8 mouse cellular contexts compared by ENCODE assay signal in the genomic region with DNA sequence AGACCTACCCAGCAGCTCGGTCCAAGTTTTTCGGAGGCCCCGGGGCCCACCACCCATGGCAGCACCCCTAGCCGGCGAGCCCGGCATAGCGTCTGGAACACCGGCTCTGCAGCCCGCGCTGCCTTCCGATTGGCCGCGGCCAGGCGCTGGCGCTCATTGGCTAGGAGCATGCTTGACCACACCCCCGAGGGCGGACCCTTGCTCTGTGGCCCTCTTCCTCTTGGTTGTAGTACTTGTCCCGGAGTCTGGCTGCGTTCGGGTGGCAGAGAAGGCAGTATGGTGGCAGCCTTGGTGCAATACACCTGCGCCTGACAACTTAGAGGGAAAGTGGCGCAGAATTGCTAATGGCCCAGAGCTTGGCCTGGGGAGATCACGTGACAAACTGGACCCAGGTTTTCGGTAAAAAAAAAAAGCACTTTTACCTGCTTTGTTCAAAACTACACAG. TPM values are rescaled to one million over a fixed set of nuclear protein-coding genes. Genes with fewer than 3 reads are reported as not detected.
A peak's percentile ranks its signal among the peaks of the same experiment; 100 is the strongest.
DNase-seq lines count a peak whose midpoint lies in the region; ATAC-seq and TF ChIP-seq lines count a peak whose summit lies in the region.

A gene (minus strand): TSS at position 110 of the 445 bp plus-strand sequence.

- H3K27me3 ChIP-seq in embryonic facial prominence, embryonic 14.5 days (replicated peaks; ENCODE audit: control insufficient read depth, insufficient read depth, low read length), result no peaks in the 10 kb centered on the region
- no peaks in the 10 kb centered on the region for H3K27me3 ChIP-seq in heart, adult 2 months (ENCODE audit: control insufficient read depth, insufficient read depth, low read length)
- H3K27me3 ChIP-seq in limb, embryonic 13.5 days, result no peaks in the 10 kb centered on the region
- H3K27me3 ChIP-seq in midbrain, embryonic 16.5 days (ENCODE audit: control insufficient read depth, insufficient read depth, low read depth, low read length), result no peaks in the 10 kb centered on the region

- no peak within 1 kb of the TSS for H3K27ac ChIP-seq in embryonic facial prominence, embryonic 14.5 days (replicated peaks; ENCODE audit: low read depth, low read length)
- H3K27ac ChIP-seq in heart, adult 2 months, result no peak within 1 kb of the TSS; the same call in 1 of the 2 replicates
- H3K27ac ChIP-seq in limb, embryonic 13.5 days, result no peak within 1 kb of the TSS
- no peak within 1 kb of the TSS for H3K27ac ChIP-seq in midbrain, embryonic 16.5 days (ENCODE audit: low read length)

- H3K4me3 ChIP-seq in embryonic facial prominence, embryonic 14.5 days (ENCODE audit: low read depth, low read length), result peak within 1 kb of the TSS; percentile 50
- peak within 1 kb of the TSS; percentile 58 for H3K4me3 ChIP-seq in heart, adult 2 months
- peak within 1 kb of the TSS; percentile 62 for H3K4me3 ChIP-seq in limb, embryonic 13.5 days
- peak within 1 kb of the TSS; percentile 51 for H3K4me3 ChIP-seq in midbrain, embryonic 16.5 days (ENCODE audit: low read depth, low read length)

- H3K9ac ChIP-seq in embryonic facial prominence, embryonic 14.5 days (ENCODE audit: low read depth, low read length), result peak within 1 kb of the TSS; percentile 72
- peak within 1 kb of the TSS; percentile 43; the same call in 1 of the 2 replicates for H3K9ac ChIP-seq in heart, adult 2 months (ENCODE audit: low read depth, low read length)
- H3K9ac ChIP-seq in limb, embryonic 13.5 days, result peak within 1 kb of the TSS; percentile 80
- peak within 1 kb of the TSS; percentile 52 for H3K9ac ChIP-seq in midbrain, embryonic 16.5 days (ENCODE audit: low read depth, low read length)

- no peaks in the 10 kb centered on the region for H3K79me2 ChIP-seq in heart, adult 2 months (replicated peaks; ENCODE audit: control insufficient read depth, insufficient read depth, low read length)

- H3K4me2 ChIP-seq in embryonic facial prominence, embryonic 14.5 days (ENCODE audit: low read depth, low read length), result peak within 1 kb of the TSS; percentile 85
- peak within 1 kb of the TSS; percentile 85 for H3K4me2 ChIP-seq in limb, embryonic 13.5 days (replicated peaks)
- peak within 1 kb of the TSS; percentile 79 for H3K4me2 ChIP-seq in midbrain, embryonic 16.5 days (ENCODE audit: low read length)

- TF ChIP-seq POLR2A in heart, adult 2 months (IDR thresholded peaks at IDR 0.05; ENCODE audit: insufficient read depth, low read depth, low read length), result peak; percentile 81

- H3K36me3 ChIP-seq in embryonic facial prominence, embryonic 14.5 days (ENCODE audit: control insufficient read depth, insufficient read depth, low read length), result no peaks in the 10 kb centered on the region
- H3K36me3 ChIP-seq in heart, adult 2 months (ENCODE audit: control insufficient read depth, insufficient read depth, low read length), result no peaks in the 10 kb centered on the region
- no peaks in the 10 kb centered on the region for H3K36me3 ChIP-seq in limb, embryonic 13.5 days
- H3K36me3 ChIP-seq in midbrain, embryonic 16.5 days (ENCODE audit: control insufficient read depth, insufficient read depth, low read length), result no peaks in the 10 kb centered on the region

- no peaks in the 10 kb centered on the region for H3K9me3 ChIP-seq in embryonic facial prominence, embryonic 14.5 days (ENCODE audit: control insufficient read depth, low read length)
- no peaks in the 10 kb centered on the region for H3K9me3 ChIP-seq in limb, embryonic 13.5 days
- H3K9me3 ChIP-seq in midbrain, embryonic 16.5 days (replicated peaks; ENCODE audit: control insufficient read depth, low read length, poor library complexity, severe bottlenecking), result no peaks in the 10 kb centered on the region

- TF ChIP-seq EP300 in heart, adult 2 months (IDR thresholded peaks at IDR 0.05; ENCODE audit: insufficient read depth, low read depth, low read length), result no peak

- intact Hi-C loops in heart, adult 2 months (cut with DNase I), result loop anchor here (2.0 to 5.0 kb wide), 2 partner anchors 64 to 104 kb away; a partner anchor contains a TSS

- no peaks in the 10 kb centered on the region; the same call in 1 of the 2 replicates for H3K4me1 ChIP-seq in embryonic facial prominence, embryonic 14.5 days (ENCODE audit: control insufficient read depth, insufficient read depth, low read length)
- peaks cover 2% of the 10 kb centered on the region; the same call in 1 of the 2 replicates for H3K4me1 ChIP-seq in heart, adult 2 months (ENCODE audit: control insufficient read depth, insufficient read depth, low read length)
- peaks cover 18% of the 10 kb centered on the region for H3K4me1 ChIP-seq in limb, embryonic 13.5 days
- H3K4me1 ChIP-seq in midbrain, embryonic 16.5 days (ENCODE audit: control insufficient read depth, insufficient read depth, low read length), result peaks cover 7% of the 10 kb centered on the region

- under 1% methylated on average over 20 of the region's 24 CpGs for WGBS in embryonic facial prominence, embryonic 14.5 days
- WGBS in heart, adult 2 months, result under 1% methylated on average over 24 of the region's 24 CpGs
- under 1% methylated on average over 24 of the region's 24 CpGs for WGBS in limb, embryonic 13.5 days
- under 1% methylated on average over 24 of the region's 24 CpGs for WGBS in midbrain, embryonic 16.5 days

- peak; percentile 60 for TF ChIP-seq CTCF in heart, adult 2 months (IDR thresholded peaks at IDR 0.05)

- peak; percentile 100 for ATAC-seq in embryonic facial prominence, embryonic 14.5 days (ENCODE audit: low read depth)
- peak; percentile 99 for ATAC-seq in limb, embryonic 13.5 days (ENCODE audit: low FRiP score, low read depth)
- peak; percentile 99 for ATAC-seq in midbrain, embryonic 16.5 days

- DNase-seq in 3T3-L1 (ENCODE audit: low read depth, low spot score), result peak; percentile 94
- DNase-seq in adrenal gland, postnatal 4 days (ENCODE audit: low spot score in 2 of 2), result peak; percentile 85 to 87
- peak; percentile 97 for DNase-seq in embryonic facial prominence, embryonic 14.5 days (ENCODE audit: low spot score)
- DNase-seq in heart, adult 2 months, result peak; percentile 93 to 95
- DNase-seq in kidney, adult 8-10 months, result peak; percentile 93 to 95
- peak; percentile 86 to 97 for DNase-seq in spleen, postnatal 10 days (ENCODE audit: low spot score in 2 of 2)

RNA-seq across cellular contexts. Expression of the gene that starts here (rescaled TPM):
- total RNA-seq in adrenal gland, postnatal 4 days (2021), result 10 to 100 TPM; 18.8 to 24.0 TPM
- polyA plus RNA-seq in embryonic facial prominence, embryonic 14.5 days (2014; fragmentation: Nextera tagmentation; extraction: Ambion mirVana), result 20.9 and 24.8 TPM in 2 replicates
- 1 to 10 TPM; 5.3 to 6.2 TPM for total RNA-seq in heart, adult 2 months (2021)
- polyA plus RNA-seq in heart, adult 2 months (2012; rRNA removed), result 3.9 and 4.6 TPM in 2 replicates
- polyA plus RNA-seq in limb, embryonic 13.5 days (2015; fragmentation: Nextera tagmentation; extraction: Ambion mirVana), result 26.4 and 27.2 TPM in 2 replicates
- polyA plus RNA-seq in midbrain, embryonic 16.5 days (2015; fragmentation: Nextera tagmentation; extraction: Ambion mirVana), result 5.0 and 5.4 TPM in 2 replicates
